Mouse (Mus musculus) myocyte (in vitro differentiated cells): ENCODE data around the gene Dgkd. TPM values are rescaled to one million over a fixed set of nuclear protein-coding genes. Genes with fewer than 3 reads are reported as not detected.
A peak's percentile ranks its signal among the peaks of the same experiment; 100 is the strongest.

Experiments used
- H3K27me3 ChIP-seq: one replicate; pipeline ENCODE4 v1.6.1; 2011; ENCODE audit not compliant: control insufficient read depth, insufficient read depth, insufficient read length
- H3K36me3 ChIP-seq: one replicate; pipeline ENCODE4 v1.6.1; 2011; ENCODE audit not compliant: control insufficient read depth, insufficient read depth
- H3K4me2 ChIP-seq: one replicate; pipeline ENCODE4 v1.6.1; 2011; ENCODE audit warnings: low read depth, control low read depth
- H3K4me3 ChIP-seq: one replicate; pipeline ENCODE4 v1.5.1; 2011; ENCODE audit warnings: mild to moderate bottlenecking, control low read depth, moderate library complexity
- H3K79me2 ChIP-seq: one replicate; pipeline ENCODE4 v1.6.1; 2011; ENCODE audit not compliant: control insufficient read depth, insufficient read depth
- H3ac ChIP-seq: one replicate; pipeline ENCODE4 v1.6.1; 2011; ENCODE audit not compliant: control insufficient read depth, insufficient read length
- CEBPB ChIP-seq: IDR thresholded peaks from 2 replicates; pipeline ENCODE4 v1.6.1; 2011; ENCODE audit warnings: mild to moderate bottlenecking, moderate library complexity; ENCODE audit not compliant: poor library complexity, insufficient read depth, severe bottlenecking
- E2F4 ChIP-seq: IDR thresholded peaks from one replicate; pipeline ENCODE4 v1.6.1; 2011; ENCODE audit warnings: mild to moderate bottlenecking, control low read depth, moderate library complexity; ENCODE audit not compliant: insufficient read depth
- MAX ChIP-seq: IDR thresholded peaks from one replicate; pipeline ENCODE4 v1.6.1; 2011; ENCODE audit warnings: low read depth, mild to moderate bottlenecking, control low read depth
- MYOD1 ChIP-seq, 3 experiments: IDR thresholded peaks; one replicate each; pipeline ENCODE4 v1.6.1; 2011; ENCODE audit warnings: control low read depth in 2 of 3, low read depth in 2 of 3, mild to moderate bottlenecking in 2 of 3, moderate library complexity in 1 of 3; ENCODE audit not compliant: insufficient read length in 2 of 3, control insufficient read depth in 1 of 3
- MYOG ChIP-seq, 3 experiments: IDR thresholded peaks; one replicate each; pipeline ENCODE4 v1.6.1; 2011; ENCODE audit warnings: control low read depth in 2 of 3, low read depth in 2 of 3, mild to moderate bottlenecking in 2 of 3; ENCODE audit not compliant: insufficient read length in 2 of 3, control insufficient read depth in 1 of 3, insufficient read depth in 1 of 3
- POLR2A ChIP-seq: IDR thresholded peaks from one replicate; pipeline ENCODE4 v1.6.1; 2011; ENCODE audit warnings: low read depth, mild to moderate bottlenecking, control low read depth, moderate library complexity; ENCODE audit not compliant: insufficient read length
- POLR2AphosphoS2 ChIP-seq: IDR thresholded peaks from one replicate; pipeline ENCODE4 v1.6.1; 2011; ENCODE audit warnings: low read depth, control low read depth; ENCODE audit not compliant: insufficient read length
- REST ChIP-seq: IDR thresholded peaks from one replicate; pipeline ENCODE4 v1.6.1; 2011; ENCODE audit warnings: mild to moderate bottlenecking, control low read depth, moderate library complexity; ENCODE audit not compliant: insufficient read depth, insufficient read length
- SRF ChIP-seq: IDR thresholded peaks from one replicate; pipeline ENCODE4 v1.6.1; 2011; ENCODE audit warnings: low read depth; ENCODE audit not compliant: control insufficient read depth, insufficient read length
- TCF12 ChIP-seq: IDR thresholded peaks from one replicate; pipeline ENCODE4 v1.6.1; 2011; ENCODE audit warnings: mild to moderate bottlenecking, control low read depth; ENCODE audit not compliant: poor library complexity, insufficient read depth, severe bottlenecking
- TCF3 ChIP-seq: IDR thresholded peaks from one replicate; pipeline ENCODE4 v1.6.1; 2011; ENCODE audit warnings: low read depth, control low read depth; ENCODE audit not compliant: insufficient read length
- USF1 ChIP-seq: IDR thresholded peaks from one replicate; pipeline ENCODE4 v1.6.1; 2011; ENCODE audit warnings: low read depth, mild to moderate bottlenecking, control low read depth, moderate library complexity
- polyA plus RNA-seq: library from polyadenylated mRNA; unstranded; fragments of >200 nt; fragmentation: generic; extraction: Trizol; gene quantifications from one replicate; pipeline ENCODE4 v1.2.1, GENCODE M21; 2012; ENCODE audit warnings: missing spikeins

The Dgkd gene
- polyA plus RNA-seq, 1 experiment: 59.3 TPM

GRCm38 (mm10) chr1:87933051-87933450 is 80.0 kb downstream of the Dgkd start:
- peaks cover 44% of the 10 kb centered on the region for H3K36me3 ChIP-seq
- TF ChIP-seq MYOG (IDR thresholded peaks at IDR 0.05; ENCODE audit: control insufficient read depth in 1 of 3, insufficient read depth in 1 of 3, insufficient read length in 2 of 3, low read depth in 2 of 3) (no peak), TCF12 (no peak)
- no peaks in the 10 kb centered on the region for H3K27me3 ChIP-seq
- H3K79me2 ChIP-seq: no peaks in the 10 kb centered on the region
- no peak overlapping the region for H3ac ChIP-seq
- H3K4me3 ChIP-seq: no peak overlapping the region
- no peak overlapping the region for H3K4me2 ChIP-seq

GRCm38 (mm10) chr1:87935095-87935494 is 82.0 kb downstream of the Dgkd start:
- Histone ChIP-seq H3K27me3 (no peaks in the 10 kb centered on the region), H3K4me2 (no peak overlapping the region), H3ac (no peak overlapping the region), H3K4me3 (no peak overlapping the region), H3K79me2 (no peaks in the 10 kb centered on the region), H3K36me3 (peaks cover 53% of the 10 kb centered on the region)
- TF ChIP-seq USF1: no peak
- TF ChIP-seq SRF: no peak
- no peak for TF ChIP-seq MYOG (IDR thresholded peaks at IDR 0.05; ENCODE audit: control insufficient read depth in 1 of 3, insufficient read depth in 1 of 3, insufficient read length in 2 of 3, low read depth in 2 of 3)
- TF ChIP-seq TCF3: no peak
- TF ChIP-seq MYOD1 (IDR thresholded peaks at IDR 0.05; ENCODE audit: control insufficient read depth in 1 of 3, insufficient read length in 2 of 3, low read depth in 2 of 3): no peak
- TF ChIP-seq E2F4: no peak
- TF ChIP-seq REST: no peak

GRCm38 (mm10) chr1:87935546-87935945 is 82.5 kb downstream of the Dgkd start:
- no peak for TF ChIP-seq TCF12
- TF ChIP-seq TCF3: no peak
- no peak for TF ChIP-seq CEBPB
- TF ChIP-seq E2F4: no peak
- no peak for TF ChIP-seq POLR2AphosphoS2
- TF ChIP-seq POLR2A: no peak
- Histone ChIP-seq H3K36me3 (peaks cover 52% of the 10 kb centered on the region), H3K79me2 (no peaks in the 10 kb centered on the region), H3K4me2 (no peak overlapping the region), H3ac (no peak overlapping the region), H3K27me3 (no peaks in the 10 kb centered on the region), H3K4me3 (no peak overlapping the region)

- Histone ChIP-seq H3ac (no peak overlapping the region), H3K27me3 (no peaks in the 10 kb centered on the region), H3K79me2 (no peaks in the 10 kb centered on the region), H3K36me3 (peaks cover 52% of the 10 kb centered on the region), H3K4me3 (no peak overlapping the region), H3K4me2 (no peak overlapping the region)
- TF ChIP-seq POLR2AphosphoS2: no peak
- no peak for TF ChIP-seq CEBPB
- no peak for TF ChIP-seq POLR2A
- no peak for TF ChIP-seq TCF3
- no peak for TF ChIP-seq USF1
- TF ChIP-seq SRF: no peak
- no peak for TF ChIP-seq MYOG (IDR thresholded peaks at IDR 0.05; ENCODE audit: control insufficient read depth in 1 of 3, insufficient read depth in 1 of 3, insufficient read length in 2 of 3, low read depth in 2 of 3)
- no peak for TF ChIP-seq TCF12
- TF ChIP-seq MAX: no peak
- no peak for TF ChIP-seq REST
- TF ChIP-seq E2F4: no peak
- no peak for TF ChIP-seq MYOD1 (IDR thresholded peaks at IDR 0.05; ENCODE audit: control insufficient read depth in 1 of 3, insufficient read length in 2 of 3, low read depth in 2 of 3)
These were observed 83.0 kb downstream of the Dgkd start for GRCm38 (mm10) chr1:87936075-87936474.

- H3K79me2 ChIP-seq: no peaks in the 10 kb centered on the region
- no peak for TF ChIP-seq REST
- TF ChIP-seq MYOG (IDR thresholded peaks at IDR 0.05; ENCODE audit: control insufficient read depth in 1 of 3, insufficient read depth in 1 of 3, insufficient read length in 2 of 3, low read depth in 2 of 3): no peak
- TF ChIP-seq POLR2AphosphoS2: no peak
- no peak for TF ChIP-seq POLR2A
- no peak overlapping the region for H3K4me2 ChIP-seq
- peaks cover 50% of the 10 kb centered on the region for H3K36me3 ChIP-seq
- no peak overlapping the region for H3ac ChIP-seq
- no peak overlapping the region for H3K4me3 ChIP-seq
- H3K27me3 ChIP-seq: no peaks in the 10 kb centered on the region
These were observed 83.4 kb downstream of the Dgkd start for GRCm38 (mm10) chr1:87936516-87936915.

GRCm38 (mm10) chr1:87941765-87942164 is 88.7 kb downstream of the Dgkd start:
- Histone ChIP-seq H3ac (no peak overlapping the region), H3K79me2 (no peaks in the 10 kb centered on the region), H3K36me3 (peaks cover 77% of the 10 kb centered on the region), H3K4me3 (no peak overlapping the region), H3K4me2 (no peak overlapping the region), H3K27me3 (no peaks in the 10 kb centered on the region)
- no peak for TF ChIP-seq TCF12
- TF ChIP-seq POLR2A: peak; percentile 43
- TF ChIP-seq POLR2AphosphoS2: peak; percentile 77
